Mouse (Mus musculus): ENCODE measurements around the gene Nob1. TPM values are rescaled to one million over a fixed set of nuclear protein-coding genes. Genes with fewer than 3 reads are reported as not detected.

Nob1 gene
- total RNA-seq, 2 experiments from 2014 or later, result 33.3 to 38.3 TPM

- no peak for DNase-seq (ENCODE audit: low spot score in 2 of 2)
These were observed 12.1 kb upstream of the Nob1 start for GRCm38 (mm10) chr8:107436841-107437421.

- peak; percentile 64 to 72 for DNase-seq (ENCODE audit: low spot score in 2 of 2)
These were observed 11.3 kb upstream of the Nob1 start, which contains the start of gene Wwp2 for GRCm38 (mm10) chr8:107435962-107436831. TSS of gene Wwp2 (plus strand) at chr8:107436365.

- no peak for DNase-seq (ENCODE audit: low spot score in 2 of 2)
These were observed 10.6 kb upstream of the Nob1 start for GRCm38 (mm10) chr8:107435421-107435961.

- no peak for DNase-seq (ENCODE audit: low spot score in 2 of 2)
These were observed 6.0 kb upstream of the Nob1 start for GRCm38 (mm10) chr8:107430821-107431220.

GRCm38 (mm10) chr8:107425230-107425597, 363 bp upstream of the Nob1 start:
- no peak for DNase-seq (ENCODE audit: low spot score in 2 of 2)

GRCm38 (mm10) chr8:107424176-107424575, 675 bp downstream of the Nob1 start:
- no peak for DNase-seq (ENCODE audit: low spot score in 2 of 2)

GRCm38 (mm10) chr8:107417001-107417400, 7.8 kb downstream of the Nob1 start:
- no peak for DNase-seq (ENCODE audit: low spot score in 2 of 2)

GRCm38 (mm10) chr8:107413881-107414280, 11.0 kb downstream of the Nob1 start:
- DNase-seq (ENCODE audit: low spot score in 2 of 2), result no peak

- no peak for DNase-seq (ENCODE audit: low spot score in 2 of 2)
These were observed 12.3 kb downstream of the Nob1 start for GRCm38 (mm10) chr8:107412552-107412951.

GRCm38 (mm10) chr8:107411391-107411790, 13.5 kb downstream of the Nob1 start:
- DNase-seq (ENCODE audit: low spot score in 2 of 2), result no peak

GRCm38 (mm10) chr8:107405935-107406334, 18.9 kb downstream of the Nob1 start:
- no peak for DNase-seq (ENCODE audit: low spot score in 2 of 2)

- DNase-seq (ENCODE audit: low spot score in 2 of 2), result no peak
These were observed 20.8 kb downstream of the Nob1 start for GRCm38 (mm10) chr8:107404057-107404456.

- DNase-seq (ENCODE audit: low spot score in 2 of 2), result peak; percentile 40 to 51
These were observed 21.6 kb downstream of the Nob1 start, which contains the start of gene Nqo1 for GRCm38 (mm10) chr8:107403038-107403781. TSS of gene Nqo1 (minus strand) at chr8:107403206.

- DNase-seq (ENCODE audit: low spot score in 2 of 2), result no peak
These were observed 23.0 kb downstream of the Nob1 start for GRCm38 (mm10) chr8:107401866-107402265.

- peak; percentile 41 to 71 for DNase-seq (ENCODE audit: low spot score in 2 of 2)
These were observed 25.4 kb downstream of the Nob1 start for GRCm38 (mm10) chr8:107399495-107399894.

GRCm38 (mm10) chr8:107397665-107398064, 27.2 kb downstream of the Nob1 start:
- DNase-seq (ENCODE audit: low spot score in 2 of 2), result no peak

GRCm38 (mm10) chr8:107396106-107396670, 28.7 kb downstream of the Nob1 start:
- no peak for DNase-seq (ENCODE audit: low spot score in 2 of 2)

GRCm38 (mm10) chr8:107395397-107395796, 29.5 kb downstream of the Nob1 start:
- no peak for DNase-seq (ENCODE audit: low spot score in 2 of 2)

- no peak for DNase-seq (ENCODE audit: low spot score in 2 of 2)
These were observed 33.7 kb downstream of the Nob1 start for GRCm38 (mm10) chr8:107391136-107391516.

GRCm38 (mm10) chr8:107390476-107391135, 34.2 kb downstream of the Nob1 start:
- DNase-seq (ENCODE audit: low spot score in 2 of 2), result no peak

- DNase-seq (ENCODE audit: low spot score in 2 of 2), result peak in 1 of 2 experiments; percentile 59
These were observed 35.3 kb downstream of the Nob1 start for GRCm38 (mm10) chr8:107389557-107389956.

Data from layer of hippocampus, postnatal 14 days (tissue).